Mouse (Mus musculus) liver, postnatal 0 days (tissue): ENCODE measurements around the gene Gmnn.

Experiments
- CTCF ChIP-seq: sonication (generic); IDR thresholded peaks from 2 replicates; pipeline ENCODE4 v1.5.1; 2016; ENCODE audit warnings: antibody characterized with exemption, low read depth
- EP300 ChIP-seq: IDR thresholded peaks from 2 replicates; pipeline ENCODE4 v1.6.1; 2016; ENCODE audit warnings: antibody characterized with exemption, low read depth, mild to moderate bottlenecking

GRCm38 (mm10) chr13:24721502-24721901, 40.2 kb downstream of the Gmnn start:
- TF ChIP-seq CTCF (no peak), EP300 (no peak)
